Mouse (Mus musculus): ENCODE results near the gene Tuba1c.
"Not testable (repeated sequence)": the region's sequence is repeated elsewhere in the genome, so short reads cannot be mapped to it uniquely, and the experiment has no call there.

Gene Tuba1c

DNA sequence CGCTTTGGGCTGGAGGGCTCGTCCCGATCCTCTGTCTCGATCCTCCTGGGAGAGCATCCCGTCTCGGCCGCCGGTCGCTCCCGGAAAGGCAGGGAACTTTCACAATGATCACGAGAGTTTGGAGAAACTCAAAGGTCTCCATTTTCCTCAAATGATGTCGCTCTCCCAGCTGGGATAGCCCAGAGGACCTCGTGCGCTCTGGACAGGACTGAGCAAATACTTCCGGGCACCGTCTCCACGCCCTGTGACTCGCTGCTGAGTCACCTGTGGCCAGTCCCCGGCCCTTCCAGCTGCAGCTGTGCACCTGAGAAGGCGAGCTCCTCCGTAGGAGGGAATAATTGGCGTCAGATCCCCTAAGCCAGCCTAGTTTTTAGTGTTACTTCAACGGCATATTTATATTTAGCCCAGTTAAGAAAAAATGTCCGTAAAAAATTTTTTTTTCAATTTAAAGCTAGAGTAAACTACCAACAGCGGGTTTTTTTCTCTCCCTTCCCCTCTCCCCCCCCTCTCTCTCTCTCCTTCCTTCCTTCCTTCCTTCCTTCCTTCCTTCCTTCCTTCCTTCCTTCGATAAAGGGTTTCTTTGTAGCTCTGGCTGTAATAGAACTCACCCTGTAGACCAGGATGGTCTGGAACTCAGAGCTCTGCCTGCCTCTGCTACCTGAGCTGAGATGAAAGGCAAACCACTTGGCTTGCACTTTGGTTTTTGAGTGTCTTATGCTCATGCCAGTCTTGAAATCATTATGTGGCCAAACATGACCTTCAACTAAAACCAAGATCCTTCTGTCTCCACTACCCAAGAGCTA is 1.1 kb downstream of the Tuba1c start:
- no peak for DNase-seq (ENCODE audit: low spot score in 2 of 2)

DNA sequence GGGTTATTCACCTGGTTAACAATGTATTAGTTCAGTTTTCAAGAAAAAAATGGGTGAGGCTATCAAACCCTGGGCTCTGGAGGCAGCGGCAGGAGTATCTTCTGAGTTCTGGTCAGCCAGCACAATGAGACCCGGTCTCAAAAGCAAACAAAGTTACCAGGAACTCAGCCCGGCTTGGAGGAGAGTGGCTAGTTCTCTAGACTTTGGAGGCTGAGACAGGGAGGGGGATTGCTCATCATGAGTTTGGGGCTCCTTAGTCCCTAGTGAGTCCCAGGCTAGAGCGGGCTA is 1.6 kb downstream of the Tuba1c start:
- DNase-seq (ENCODE audit: low spot score in 2 of 2), result no peak

DNA sequence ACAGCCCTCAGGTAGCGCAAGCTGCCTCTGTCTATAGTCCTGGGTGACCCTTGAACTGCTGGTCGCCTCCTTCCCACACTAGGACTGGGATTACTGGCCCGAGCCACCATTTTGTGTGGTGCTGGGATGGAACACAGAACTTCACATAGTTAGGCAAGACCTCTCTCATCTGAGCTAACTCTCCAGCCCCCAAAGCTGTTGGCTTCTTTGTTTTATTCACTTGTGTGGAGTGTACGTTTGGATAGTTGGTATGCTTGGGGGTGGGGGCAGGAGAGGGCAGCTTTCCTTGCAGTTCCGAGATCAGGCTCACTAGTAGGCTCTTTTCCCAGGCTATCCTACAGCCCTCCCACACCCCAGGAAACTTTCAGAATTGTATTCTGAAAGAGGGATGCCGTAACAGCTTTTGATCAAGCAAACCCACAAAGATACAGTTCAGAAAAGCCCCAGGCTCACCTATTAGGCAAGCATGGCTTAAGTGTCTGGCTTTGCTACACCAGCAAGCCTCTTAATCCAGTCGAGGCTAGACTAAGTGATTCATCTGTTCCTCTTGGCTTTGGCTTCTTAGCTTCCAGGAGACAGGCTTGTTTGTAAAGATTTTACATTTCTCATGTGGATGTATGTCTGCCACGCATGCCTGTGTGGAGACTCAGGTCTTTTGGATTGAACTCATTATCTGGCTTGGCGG is 2.5 kb downstream of the Tuba1c start:
- no peak for DNase-seq (ENCODE audit: low spot score in 2 of 2)

DNA sequence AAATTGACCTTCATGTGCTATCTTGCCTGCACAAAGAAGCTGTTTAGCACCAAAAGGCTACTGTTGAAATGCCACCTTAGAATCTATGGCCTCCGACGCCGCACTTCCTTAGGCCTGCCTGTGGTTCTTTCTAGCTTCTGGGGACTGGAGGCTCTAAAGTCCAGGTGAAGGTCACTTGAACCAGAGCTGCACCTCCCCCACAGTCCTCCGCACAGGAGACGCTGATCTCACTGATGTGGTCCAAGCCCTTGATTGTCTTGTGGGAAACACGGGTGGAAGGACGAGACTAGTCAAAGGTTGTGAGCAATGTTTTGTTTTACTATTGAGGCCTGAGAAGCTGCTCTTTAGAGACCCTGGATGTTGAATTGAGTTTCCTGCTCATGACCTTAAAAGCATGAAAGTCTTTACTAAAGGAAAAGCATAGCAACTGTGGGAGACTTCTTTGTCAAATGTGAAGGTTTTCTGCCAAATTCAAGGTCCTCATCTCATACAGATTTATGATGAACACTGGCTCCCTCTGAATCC is 3.1 kb downstream of the Tuba1c start:
- no peak for DNase-seq (ENCODE audit: low spot score in 2 of 2)

DNA sequence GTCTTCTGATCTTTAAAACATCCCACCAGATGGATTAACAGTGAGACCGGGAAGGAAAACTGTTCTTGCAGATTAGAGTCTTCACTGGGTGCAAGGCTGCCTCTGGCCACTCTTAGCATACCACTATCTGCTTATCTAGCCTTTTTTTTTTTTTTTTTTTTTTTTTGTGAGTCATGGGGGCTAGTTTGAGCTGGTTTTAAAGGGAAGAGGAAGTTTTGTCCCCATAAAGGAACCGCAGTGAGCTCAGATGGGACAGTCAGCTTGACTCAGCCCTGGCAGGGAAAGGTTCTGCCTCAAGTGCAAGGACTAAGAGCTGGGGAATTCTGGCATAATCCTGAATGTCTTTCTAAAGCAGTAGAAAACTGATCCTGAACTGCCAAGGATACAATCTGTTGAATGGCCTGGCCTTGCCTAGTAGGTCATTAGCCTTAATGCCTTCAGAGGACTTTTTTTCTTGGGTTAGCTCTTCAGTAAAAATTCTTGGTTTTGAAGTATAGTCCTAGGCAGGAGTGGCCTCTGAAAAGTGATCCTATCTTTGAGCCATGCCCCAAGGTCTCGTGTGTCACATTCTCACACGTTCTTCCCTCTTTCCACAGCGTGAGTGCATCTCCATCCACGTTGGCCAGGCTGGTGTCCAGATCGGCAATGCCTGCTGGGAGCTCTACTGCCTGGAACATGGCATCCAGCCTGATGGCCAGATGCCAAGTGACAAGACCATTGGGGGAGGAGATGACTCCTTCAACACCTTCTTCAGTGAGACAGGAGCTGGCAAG is 4.0 kb downstream of the Tuba1c start:
- no peak for DNase-seq (ENCODE audit: low spot score in 2 of 2)

DNA sequence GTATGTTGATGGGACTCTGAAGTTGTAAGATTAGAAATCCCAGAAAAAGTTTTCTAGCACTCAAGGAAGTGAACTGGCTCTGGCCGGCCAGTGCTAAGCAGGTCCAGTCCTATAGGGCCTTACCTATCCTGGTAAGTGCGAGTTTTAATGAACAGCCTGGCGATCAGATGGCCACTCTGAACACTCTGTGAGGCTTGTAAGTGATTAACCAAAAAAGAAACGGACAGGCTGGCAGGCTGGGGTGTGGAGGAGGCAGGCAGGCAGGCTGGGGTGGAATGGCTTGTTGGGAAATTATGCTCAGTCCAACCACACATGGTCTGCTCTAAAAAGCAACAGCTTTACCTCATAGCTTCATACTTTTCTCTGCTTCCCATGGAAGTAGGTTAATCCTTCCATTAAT is 5.7 kb downstream of the Tuba1c start:
- DNase-seq (ENCODE audit: low spot score in 2 of 2), result no peak

DNA sequence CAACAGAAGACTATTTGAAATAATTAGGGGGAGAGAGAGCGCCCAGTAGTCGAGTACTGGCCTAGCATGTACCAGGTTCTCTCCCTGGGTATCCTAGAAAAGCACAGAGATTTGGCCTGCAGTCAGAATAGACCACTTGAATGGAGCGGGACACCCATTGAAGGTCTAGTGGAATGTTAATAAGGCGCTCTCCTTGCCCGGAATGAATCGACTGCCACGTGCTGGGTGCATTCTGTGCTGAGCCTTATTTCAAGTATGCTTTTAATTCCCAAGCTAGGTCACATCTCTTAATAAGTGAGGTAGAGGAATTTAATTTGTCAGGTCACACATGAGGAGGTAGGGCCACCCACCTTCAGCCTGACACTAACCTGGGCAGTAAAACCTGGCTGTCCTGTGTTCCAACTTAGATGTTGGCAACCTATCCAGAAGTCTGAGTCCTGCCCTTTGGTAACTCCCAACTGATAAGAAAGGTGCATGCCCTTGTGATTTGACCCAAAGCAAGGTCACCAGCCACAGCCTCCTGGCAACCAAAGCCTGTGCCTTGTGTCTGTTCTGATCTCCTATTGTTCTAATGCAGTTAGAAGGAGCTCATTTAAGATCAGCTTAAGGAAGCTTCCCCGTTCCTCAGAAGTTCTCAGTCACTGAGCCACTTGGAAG is 6.7 kb downstream of the Tuba1c start:
- DNase-seq (ENCODE audit: low spot score in 2 of 2), result no peak

DNA sequence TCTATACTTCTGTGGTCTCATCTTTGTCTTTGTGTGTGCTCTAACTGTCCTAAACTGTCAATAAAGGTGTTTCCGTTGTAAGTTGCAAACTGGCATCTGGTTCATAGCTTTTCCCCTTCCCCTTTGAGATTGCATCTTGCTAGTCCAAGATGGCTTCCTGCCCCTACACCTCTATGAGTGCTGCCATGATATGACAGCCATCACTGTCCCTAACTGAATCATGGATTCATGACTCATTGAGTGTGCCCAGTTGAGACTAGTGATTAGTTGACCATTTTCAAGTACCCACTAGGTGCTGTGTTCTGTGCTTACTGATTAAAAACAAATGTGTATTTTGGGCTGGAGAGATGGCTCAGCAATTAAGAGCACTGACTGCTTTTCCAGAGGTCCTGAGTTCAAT is 8.3 kb downstream of the Tuba1c start:
- DNase-seq (ENCODE audit: low spot score in 2 of 2), result no peak

DNA sequence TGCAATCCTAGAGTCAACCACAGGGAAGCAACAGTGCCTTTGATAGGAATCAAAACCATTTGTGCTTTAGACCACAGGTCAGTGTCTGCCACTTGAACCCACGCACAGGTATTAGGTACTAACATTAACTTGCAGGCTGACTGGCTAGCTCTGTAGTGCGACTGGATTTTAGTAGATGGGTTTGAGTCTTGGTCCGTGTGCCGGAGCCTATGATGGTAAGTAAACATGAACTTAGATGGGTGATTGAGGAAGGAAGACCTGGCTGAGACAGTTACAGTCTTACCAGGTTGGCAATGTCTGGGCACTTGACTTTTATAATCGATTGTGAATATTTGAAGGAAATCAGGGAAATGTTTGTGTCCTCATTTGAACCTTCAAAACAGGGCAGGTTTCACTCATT is 9.1 kb downstream of the Tuba1c start:
- DNase-seq (ENCODE audit: low spot score in 2 of 2), result no peak

DNA sequence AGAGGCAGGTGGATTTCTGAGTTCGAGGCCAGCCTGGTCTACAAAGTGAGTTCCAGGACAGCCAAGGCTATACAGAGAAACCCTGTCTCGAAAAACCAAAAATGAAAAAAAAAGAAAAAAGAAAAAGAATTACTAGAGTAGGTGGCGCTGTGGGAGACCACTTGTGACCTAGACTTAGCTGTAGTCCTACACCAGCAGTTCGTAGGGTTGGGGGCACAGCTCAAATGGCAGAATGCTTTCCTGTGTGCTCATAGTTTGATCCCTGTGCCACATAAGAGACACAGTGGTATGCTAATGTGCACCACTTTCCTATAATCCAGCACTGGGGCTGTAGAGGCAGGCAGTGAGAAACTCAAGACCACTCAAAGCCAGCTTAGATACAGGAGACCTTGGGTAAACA is 9.6 kb downstream of the Tuba1c start:
- no peak for DNase-seq (ENCODE audit: low spot score in 2 of 2)

DNA sequence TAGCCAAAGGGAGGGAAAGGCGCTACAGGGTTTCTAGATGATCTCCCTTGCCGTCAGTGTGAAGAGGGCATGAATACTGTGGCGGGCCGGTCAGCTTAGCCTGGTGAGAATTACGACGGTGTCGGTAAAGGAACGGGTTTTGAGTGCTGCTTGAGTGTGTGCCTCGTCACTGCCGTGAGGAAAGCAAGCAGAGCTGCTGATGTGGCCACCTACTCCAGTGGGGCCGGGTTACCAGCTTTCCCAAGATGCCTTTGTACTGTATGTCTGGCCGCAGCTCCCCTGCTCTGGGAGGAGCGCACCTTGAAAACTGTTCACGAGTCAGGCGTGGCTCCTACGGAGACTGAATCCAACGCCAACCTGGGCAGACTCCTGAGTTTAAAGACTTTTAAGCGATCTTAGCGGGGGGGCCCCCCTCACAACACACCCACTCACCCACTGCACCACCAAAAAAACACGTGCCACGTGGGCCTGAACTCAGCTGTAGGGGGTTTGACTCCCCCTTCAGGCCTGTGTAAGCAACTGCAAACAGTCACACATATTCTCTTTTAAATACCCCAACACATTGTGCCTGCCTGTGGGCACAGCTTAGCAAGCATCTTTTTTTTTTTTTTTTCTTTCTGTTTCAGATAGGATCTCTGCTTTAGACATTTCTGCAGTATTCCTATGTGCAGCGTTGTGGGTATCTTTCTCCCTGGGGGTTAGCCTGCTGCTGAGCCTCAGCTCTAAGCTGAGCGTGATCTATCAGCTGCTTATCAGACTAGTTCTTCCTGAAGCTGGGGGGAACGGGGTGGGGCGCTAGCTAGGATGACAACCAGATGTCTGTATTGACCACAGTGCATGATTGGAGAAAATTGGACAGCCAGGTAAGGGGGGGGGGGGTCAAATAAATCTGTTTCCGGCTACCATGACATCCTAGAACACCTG is 10.6 kb downstream of the Tuba1c start:
- no peak for DNase-seq (ENCODE audit: low spot score in 2 of 2)

DNA sequence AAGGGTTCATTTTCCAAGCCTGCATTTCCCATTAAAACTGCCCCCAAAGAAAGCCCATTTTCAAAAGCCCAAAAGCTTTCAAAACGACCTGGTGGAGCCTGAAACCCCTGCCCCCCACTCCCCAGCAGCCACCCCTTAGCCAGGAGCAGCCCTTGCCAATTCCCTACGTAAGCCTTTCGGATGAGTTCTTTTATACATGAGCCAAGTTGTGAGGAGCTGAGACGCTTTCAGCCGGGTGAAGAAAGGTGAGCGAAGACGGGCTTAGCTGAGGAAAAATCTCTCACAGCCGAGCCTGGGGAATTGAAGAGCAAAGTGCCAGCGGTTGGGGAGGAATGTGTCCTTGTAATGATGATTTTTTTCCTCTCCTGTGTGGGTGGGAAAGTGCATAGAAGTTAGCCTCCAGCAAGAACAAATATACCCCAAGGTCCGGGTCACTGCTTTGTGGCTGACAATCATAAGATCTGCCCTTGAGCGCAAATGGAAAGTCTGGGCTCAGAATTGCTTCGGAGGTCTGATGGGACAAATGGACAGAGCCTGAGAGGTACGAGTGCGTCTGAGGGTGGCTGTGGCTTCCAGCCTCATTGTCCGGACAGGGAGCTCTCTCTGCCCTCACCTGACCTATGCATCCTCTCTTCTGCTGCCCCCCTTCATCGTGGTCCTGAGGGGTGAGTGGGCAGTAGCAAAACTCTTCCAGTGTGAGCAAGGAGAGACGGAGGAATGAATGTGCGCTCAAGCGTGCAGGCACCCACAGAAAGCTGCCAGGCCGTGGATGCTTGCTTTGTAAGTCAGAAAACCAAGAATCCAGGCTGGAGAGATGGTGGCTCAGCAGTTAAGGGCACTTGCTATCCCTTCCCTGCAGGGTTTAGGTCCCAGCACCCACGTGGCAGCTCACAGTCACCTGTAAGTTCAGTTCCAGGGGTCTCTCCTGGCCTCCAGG is 11.5 kb downstream of the Tuba1c start:
- no peak for DNase-seq (ENCODE audit: low spot score in 2 of 2)

DNA sequence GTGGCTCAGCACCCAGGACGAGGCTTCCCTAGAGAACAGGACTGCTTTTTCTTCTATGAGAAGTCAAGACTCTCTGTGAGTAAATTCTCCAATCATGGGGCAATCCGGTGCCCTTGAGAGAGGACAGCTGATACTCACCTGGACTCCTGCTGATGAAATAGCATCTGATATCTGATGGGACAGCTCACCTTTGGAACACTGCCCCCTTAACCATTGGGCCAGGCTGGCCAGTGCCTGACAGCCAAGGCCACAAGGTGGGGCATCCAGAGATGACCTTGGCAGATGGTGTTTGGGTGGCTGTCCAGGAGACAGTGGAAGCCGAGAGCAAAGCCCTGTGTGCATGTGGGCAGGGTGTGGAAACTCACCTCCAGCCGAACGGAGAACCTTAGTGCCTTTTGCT is 12.6 kb downstream of the Tuba1c start:
- DNase-seq (ENCODE audit: low spot score in 2 of 2), result no peak

DNA sequence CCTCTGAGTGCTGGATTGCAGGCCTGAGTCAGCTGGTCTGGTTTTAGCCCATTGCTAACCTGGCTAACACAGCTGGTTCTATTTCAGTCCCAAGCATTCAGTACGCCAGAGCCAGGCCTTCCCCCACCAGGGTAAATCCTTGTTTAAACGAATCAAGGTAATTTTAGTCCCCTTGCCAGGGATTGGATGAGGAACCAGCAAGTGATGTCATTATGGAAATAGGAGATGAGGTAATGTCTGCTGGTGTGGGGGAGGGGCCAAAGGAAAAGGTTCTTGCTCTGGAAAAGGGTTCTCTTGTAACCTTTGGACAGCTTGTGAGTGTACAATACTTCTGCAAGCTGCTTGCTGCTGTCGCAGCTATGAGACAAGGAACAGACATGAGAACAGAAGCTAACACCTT is 15.2 kb downstream of the Tuba1c start:
- no peak for DNase-seq (ENCODE audit: low spot score in 2 of 2)

DNA sequence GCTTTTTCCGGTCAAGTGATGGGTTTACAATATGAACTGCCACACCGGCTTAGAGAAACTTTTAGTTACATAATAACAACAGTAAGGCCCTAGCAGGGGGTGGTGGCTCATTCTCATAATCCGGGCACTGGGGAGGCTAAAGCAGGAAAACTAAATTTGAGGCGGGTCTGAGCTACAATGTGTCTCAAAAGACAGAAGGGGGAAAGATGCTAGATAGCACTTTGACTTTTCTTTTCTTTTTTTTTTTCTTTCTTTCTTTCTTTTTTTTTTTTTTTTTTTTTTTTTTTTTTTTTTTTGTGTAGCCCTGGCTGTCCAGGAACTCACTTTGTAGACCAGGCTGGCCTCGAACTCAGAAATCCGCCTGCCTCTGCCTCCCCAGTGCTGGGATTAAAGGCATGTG is 16.0 kb downstream of the Tuba1c start:
- not testable (repeated sequence) for DNase-seq (ENCODE audit: low spot score in 2 of 2)

DNA sequence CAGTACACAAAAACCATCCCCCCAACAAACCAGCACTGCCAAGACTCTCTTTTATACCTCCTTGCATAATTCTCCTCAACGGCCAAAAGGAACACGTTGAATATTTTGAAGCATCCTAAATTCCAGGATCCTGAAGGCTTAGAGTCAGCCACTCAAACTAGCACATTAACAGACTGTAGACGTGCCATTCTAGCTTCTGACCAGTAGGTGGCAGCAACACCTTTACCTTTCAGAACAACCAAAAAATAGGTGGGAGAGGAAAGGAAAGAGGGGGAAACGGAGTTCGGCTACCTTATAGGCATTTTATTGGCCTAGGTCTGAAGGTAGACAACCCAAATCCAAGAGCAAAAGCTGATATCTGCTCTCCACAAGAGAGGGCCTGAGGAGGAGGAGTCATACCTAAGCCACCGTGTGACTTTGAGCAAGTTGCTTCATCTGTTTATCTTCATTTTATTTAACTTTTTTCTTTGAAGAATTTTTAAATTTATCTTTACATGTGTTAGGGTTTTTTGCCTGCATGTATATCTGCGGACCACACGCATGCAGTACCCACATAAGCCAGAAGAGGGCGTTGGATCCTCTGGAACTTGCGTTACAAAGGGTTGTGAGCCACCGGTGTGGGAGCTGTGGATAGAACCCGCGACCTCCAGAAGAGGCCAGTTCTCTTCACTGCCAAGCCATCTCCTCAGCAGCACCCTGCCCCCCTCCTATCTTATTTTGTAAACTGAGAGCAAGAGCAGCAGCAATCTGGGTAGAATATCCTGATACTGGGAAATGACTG is 20.0 kb downstream of the Tuba1c start:
- no peak for DNase-seq (ENCODE audit: low spot score in 2 of 2)

DNA sequence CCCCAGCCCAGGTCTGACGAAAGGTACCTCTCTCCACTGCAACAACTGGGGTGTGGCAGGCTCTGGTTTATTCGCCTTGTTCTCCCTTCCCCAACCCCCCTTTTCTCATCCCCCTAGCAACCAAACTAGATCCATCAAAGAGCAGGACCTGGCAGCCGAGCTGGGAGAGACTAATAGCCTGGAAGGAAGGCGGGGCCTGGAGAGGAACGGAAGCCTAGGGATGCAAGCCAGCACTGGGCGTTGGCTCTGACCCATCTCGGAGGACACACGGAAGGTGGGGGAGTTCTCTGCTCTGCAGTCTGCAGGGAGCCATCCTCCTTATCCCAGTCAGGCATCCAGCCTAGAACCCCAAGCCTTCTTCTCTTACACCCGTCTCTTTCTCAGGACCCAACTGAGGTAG is 23.7 kb downstream of the Tuba1c start:
- DNase-seq (ENCODE audit: low spot score in 2 of 2), result peak in 1 of 2 experiments; percentile 44

DNA sequence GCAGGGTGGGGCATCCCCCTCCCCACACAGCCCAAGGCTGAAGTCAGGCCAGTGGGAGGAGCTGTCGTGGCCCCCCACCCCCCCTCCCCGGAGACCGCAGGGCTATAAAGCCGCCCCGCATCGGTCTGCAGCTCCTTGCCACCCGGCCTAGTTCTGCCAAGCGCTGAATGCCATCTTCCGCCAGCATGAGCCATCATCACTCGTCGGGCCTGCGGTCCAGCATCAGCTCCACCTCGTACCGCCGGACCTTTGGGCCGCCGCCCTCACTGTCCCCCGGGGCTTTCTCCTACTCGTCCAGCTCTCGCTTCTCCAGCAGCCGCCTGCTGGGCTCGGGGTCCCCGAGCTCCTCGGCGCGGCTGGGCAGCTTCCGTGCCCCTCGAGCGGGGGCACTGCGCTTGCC is 25.3 kb downstream of the Tuba1c start, which contains the start of gene Prph:
Gene Prph (plus strand): TSS at position 135 of the 400 bp plus-strand sequence.
- DNase-seq (ENCODE audit: low spot score in 2 of 2), result no peak

DNA sequence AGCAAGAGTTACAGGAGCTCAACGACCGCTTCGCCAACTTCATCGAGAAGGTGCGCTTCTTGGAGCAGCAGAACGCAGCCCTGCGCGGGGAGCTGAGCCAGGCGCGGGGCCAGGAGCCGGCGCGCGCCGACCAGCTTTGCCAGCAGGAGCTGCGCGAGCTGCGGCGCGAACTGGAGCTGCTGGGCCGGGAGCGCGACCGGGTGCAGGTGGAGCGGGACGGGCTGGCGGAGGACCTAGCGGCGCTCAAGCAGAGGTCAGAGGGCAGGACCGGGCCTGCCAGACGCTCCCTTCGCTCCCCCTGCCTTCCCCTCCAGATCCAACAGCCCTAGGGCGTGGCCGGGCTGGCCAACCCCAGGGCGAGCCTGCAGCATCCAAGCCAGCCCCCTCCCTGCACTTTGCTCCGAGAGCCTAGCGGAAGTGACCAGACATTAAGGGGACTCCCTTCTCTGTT is 25.8 kb downstream of the Tuba1c start:
- DNase-seq (ENCODE audit: low spot score in 2 of 2), result no peak
